Mouse (Mus musculus) myocyte (in vitro differentiated cells): Measurements from ENCODE around the gene Galnt14. TPM values are rescaled to one million over a fixed set of nuclear protein-coding genes. Genes with fewer than 3 reads are reported as not detected.

Experiments
- H3K27me3 ChIP-seq: one replicate; pipeline ENCODE4 v1.6.1; 2011; ENCODE audit not compliant: control insufficient read depth, insufficient read depth, insufficient read length
- H3K36me3 ChIP-seq: one replicate; pipeline ENCODE4 v1.6.1; 2011; ENCODE audit not compliant: control insufficient read depth, insufficient read depth
- H3K4me2 ChIP-seq: one replicate; pipeline ENCODE4 v1.6.1; 2011; ENCODE audit warnings: low read depth, control low read depth
- H3K4me3 ChIP-seq: one replicate; pipeline ENCODE4 v1.5.1; 2011; ENCODE audit warnings: mild to moderate bottlenecking, control low read depth, moderate library complexity
- H3K79me2 ChIP-seq: one replicate; pipeline ENCODE4 v1.6.1; 2011; ENCODE audit not compliant: control insufficient read depth, insufficient read depth
- H3ac ChIP-seq: one replicate; pipeline ENCODE4 v1.6.1; 2011; ENCODE audit not compliant: control insufficient read depth, insufficient read length
- CEBPB ChIP-seq: IDR thresholded peaks from 2 replicates; pipeline ENCODE4 v1.6.1; 2011; ENCODE audit warnings: mild to moderate bottlenecking, moderate library complexity; ENCODE audit not compliant: poor library complexity, insufficient read depth, severe bottlenecking
- E2F4 ChIP-seq: IDR thresholded peaks from one replicate; pipeline ENCODE4 v1.6.1; 2011; ENCODE audit warnings: mild to moderate bottlenecking, control low read depth, moderate library complexity; ENCODE audit not compliant: insufficient read depth
- MAX ChIP-seq: IDR thresholded peaks from one replicate; pipeline ENCODE4 v1.6.1; 2011; ENCODE audit warnings: low read depth, mild to moderate bottlenecking, control low read depth
- MYOD1 ChIP-seq, 3 experiments: IDR thresholded peaks; one replicate each; pipeline ENCODE4 v1.6.1; 2011; ENCODE audit warnings: control low read depth in 2 of 3, low read depth in 2 of 3, mild to moderate bottlenecking in 2 of 3, moderate library complexity in 1 of 3; ENCODE audit not compliant: insufficient read length in 2 of 3, control insufficient read depth in 1 of 3
- MYOG ChIP-seq, 3 experiments: IDR thresholded peaks; one replicate each; pipeline ENCODE4 v1.6.1; 2011; ENCODE audit warnings: control low read depth in 2 of 3, low read depth in 2 of 3, mild to moderate bottlenecking in 2 of 3; ENCODE audit not compliant: insufficient read length in 2 of 3, control insufficient read depth in 1 of 3, insufficient read depth in 1 of 3
- POLR2A ChIP-seq: IDR thresholded peaks from one replicate; pipeline ENCODE4 v1.6.1; 2011; ENCODE audit warnings: low read depth, mild to moderate bottlenecking, control low read depth, moderate library complexity; ENCODE audit not compliant: insufficient read length
- POLR2AphosphoS2 ChIP-seq: IDR thresholded peaks from one replicate; pipeline ENCODE4 v1.6.1; 2011; ENCODE audit warnings: low read depth, control low read depth; ENCODE audit not compliant: insufficient read length
- REST ChIP-seq: IDR thresholded peaks from one replicate; pipeline ENCODE4 v1.6.1; 2011; ENCODE audit warnings: mild to moderate bottlenecking, control low read depth, moderate library complexity; ENCODE audit not compliant: insufficient read depth, insufficient read length
- SRF ChIP-seq: IDR thresholded peaks from one replicate; pipeline ENCODE4 v1.6.1; 2011; ENCODE audit warnings: low read depth; ENCODE audit not compliant: control insufficient read depth, insufficient read length
- TCF12 ChIP-seq: IDR thresholded peaks from one replicate; pipeline ENCODE4 v1.6.1; 2011; ENCODE audit warnings: mild to moderate bottlenecking, control low read depth; ENCODE audit not compliant: poor library complexity, insufficient read depth, severe bottlenecking
- TCF3 ChIP-seq: IDR thresholded peaks from one replicate; pipeline ENCODE4 v1.6.1; 2011; ENCODE audit warnings: low read depth, control low read depth; ENCODE audit not compliant: insufficient read length
- USF1 ChIP-seq: IDR thresholded peaks from one replicate; pipeline ENCODE4 v1.6.1; 2011; ENCODE audit warnings: low read depth, mild to moderate bottlenecking, control low read depth, moderate library complexity
- polyA plus RNA-seq: library from polyadenylated mRNA; unstranded; fragments of >200 nt; fragmentation: generic; extraction: Trizol; gene quantifications from one replicate; pipeline ENCODE4 v1.2.1, GENCODE M21; 2012; ENCODE audit warnings: missing spikeins

The Galnt14 gene
- polyA plus RNA-seq, 1 experiment = not detected

DNA sequence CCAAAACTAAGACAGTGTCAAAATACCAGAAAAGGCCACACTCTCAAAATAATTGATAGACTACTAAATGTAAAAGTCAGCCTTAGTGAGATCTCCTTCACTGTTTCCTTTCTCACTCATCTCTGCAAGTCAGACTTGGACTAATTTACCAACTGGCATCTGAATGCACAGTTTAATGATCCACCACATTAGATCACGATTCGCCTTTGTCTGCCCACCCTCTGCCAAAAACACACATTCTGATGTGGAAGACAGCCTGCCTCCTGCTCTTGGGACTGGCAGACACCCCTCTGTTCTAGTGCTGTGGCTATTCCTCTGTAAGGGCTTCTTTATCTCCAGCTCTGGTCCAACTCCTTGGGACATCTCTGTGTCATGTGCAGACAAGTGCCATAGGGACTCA lies 153.8 kb downstream of the Galnt14 start:
- Histone ChIP-seq H3K27me3 (peaks cover 18% of the 10 kb centered on the region), H3K79me2 (no peaks in the 10 kb centered on the region), H3K4me3 (no peak overlapping the region), H3K36me3 (no peaks in the 10 kb centered on the region), H3K4me2 (no peak overlapping the region), H3ac (no peak overlapping the region)
- TF ChIP-seq MYOG (IDR thresholded peaks at IDR 0.05; ENCODE audit: control insufficient read depth in 1 of 3, insufficient read depth in 1 of 3, insufficient read length in 2 of 3, low read depth in 2 of 3) (no peak), POLR2A (no peak), CEBPB (no peak), MAX (no peak), USF1 (no peak), POLR2AphosphoS2 (no peak), TCF3 (no peak), E2F4 (no peak), REST (no peak)

DNA sequence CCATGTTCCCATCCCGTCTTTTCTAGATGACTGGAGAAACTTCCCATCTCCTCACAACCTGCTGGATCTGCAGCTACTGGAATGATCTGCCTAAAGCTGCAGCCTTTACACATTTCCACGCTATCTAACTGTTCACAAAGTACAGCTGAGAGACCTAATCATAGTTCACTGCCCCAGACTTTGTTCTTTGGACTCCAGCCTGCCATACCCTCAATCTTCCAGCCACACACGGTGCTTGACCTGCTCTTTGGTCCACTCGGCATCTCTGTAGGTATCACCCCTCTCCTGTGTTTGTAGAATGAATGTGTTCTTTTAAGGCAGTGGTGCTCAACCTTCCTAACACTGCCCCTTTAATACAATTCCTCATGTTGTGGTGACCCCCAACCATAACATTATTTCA lies 155.6 kb downstream of the Galnt14 start:
- Histone ChIP-seq H3K79me2 (no peaks in the 10 kb centered on the region), H3K4me2 (no peak overlapping the region), H3ac (no peak overlapping the region), H3K27me3 (peaks cover 26% of the 10 kb centered on the region), H3K4me3 (no peak overlapping the region), H3K36me3 (no peaks in the 10 kb centered on the region)
- TF ChIP-seq SRF (no peak), TCF12 (no peak), MYOG (IDR thresholded peaks at IDR 0.05; ENCODE audit: control insufficient read depth in 1 of 3, insufficient read depth in 1 of 3, insufficient read length in 2 of 3, low read depth in 2 of 3) (no peak), TCF3 (no peak), REST (no peak), MAX (no peak), CEBPB (no peak), POLR2AphosphoS2 (no peak), E2F4 (no peak), MYOD1 (IDR thresholded peaks at IDR 0.05; ENCODE audit: control insufficient read depth in 1 of 3, insufficient read length in 2 of 3, low read depth in 2 of 3) (no peak), USF1 (no peak), POLR2A (no peak)

GRCm38 (mm10) chr17:73548783-73549566 lies 161.3 kb downstream of the Galnt14 start:
- Histone ChIP-seq H3K36me3 (no peaks in the 10 kb centered on the region), H3K27me3 (peaks cover 27% of the 10 kb centered on the region), H3K79me2 (no peaks in the 10 kb centered on the region), H3K4me2 (no peak overlapping the region), H3K4me3 (no peak overlapping the region), H3ac (no peak overlapping the region)
- no peak for TF ChIP-seq MAX
- TF ChIP-seq POLR2AphosphoS2 = no peak
- TF ChIP-seq TCF3 = no peak
- TF ChIP-seq POLR2A = no peak
- TF ChIP-seq MYOD1 (IDR thresholded peaks at IDR 0.05; ENCODE audit: control insufficient read depth in 1 of 3, insufficient read length in 2 of 3, low read depth in 2 of 3) = no peak
- no peak for TF ChIP-seq E2F4
- TF ChIP-seq CEBPB = no peak
- no peak for TF ChIP-seq REST
- TF ChIP-seq USF1 = no peak
- no peak for TF ChIP-seq MYOG (IDR thresholded peaks at IDR 0.05; ENCODE audit: control insufficient read depth in 1 of 3, insufficient read depth in 1 of 3, insufficient read length in 2 of 3, low read depth in 2 of 3)
- no peak for TF ChIP-seq SRF
- TF ChIP-seq TCF12 = no peak

GRCm38 (mm10) chr17:73548119-73548518 lies 162.1 kb downstream of the Galnt14 start:
- Histone ChIP-seq H3K27me3 (peaks cover 27% of the 10 kb centered on the region), H3K36me3 (no peaks in the 10 kb centered on the region), H3K79me2 (no peaks in the 10 kb centered on the region), H3ac (no peak overlapping the region), H3K4me3 (no peak overlapping the region), H3K4me2 (no peak overlapping the region)
- TF ChIP-seq POLR2AphosphoS2 = no peak
- TF ChIP-seq MAX = no peak
- no peak for TF ChIP-seq CEBPB
- TF ChIP-seq SRF = no peak
- TF ChIP-seq E2F4 = no peak
- no peak for TF ChIP-seq TCF12
- no peak for TF ChIP-seq REST
- TF ChIP-seq USF1 = no peak
- TF ChIP-seq MYOD1 (IDR thresholded peaks at IDR 0.05; ENCODE audit: control insufficient read depth in 1 of 3, insufficient read length in 2 of 3, low read depth in 2 of 3) = no peak
- no peak for TF ChIP-seq TCF3
- no peak for TF ChIP-seq POLR2A
